Mouse (Mus musculus) lung, postnatal 0 days (tissue): ENCODE measurements at regions not wholly inside any gene's neighbourhood (a gene's known extent, or its start where the extent isn't known, plus 50 kb on each side); places are given as distances from the start of the nearest gene placed in this dataset.

ENCODE experiments used
- ATAC-seq: fragments of 200-750 bp; cut with Nextera tagmentation; 2 replicates; pipeline ENCODE4 v1.8.0; 2017; ENCODE audit warnings: moderate library complexity
- DNase-seq: peaks from one replicate; pipeline ENCODE4 v3.0.0-alpha.2; 2016; ENCODE audit warnings: low spot score
- H3K27ac ChIP-seq: fragments of 300-500 bp; sonication (generic); 2 replicates; pipeline ENCODE4 v1.5.1; 2014; ENCODE audit warnings: antibody characterized with exemption, mild to moderate bottlenecking, low read length, mixed read lengths
- H3K27me3 ChIP-seq: fragments of 300-500 bp; sonication (generic); replicated peaks from 2 replicates; pipeline ENCODE4 v1.6.1; 2014; ENCODE audit warnings: low read length, mixed read lengths; ENCODE audit not compliant: insufficient read depth
- H3K36me3 ChIP-seq: fragments of 300-500 bp; sonication (generic); 2 replicates; pipeline ENCODE4 v1.6.1; 2014; ENCODE audit warnings: low read length, mixed read lengths; ENCODE audit not compliant: insufficient read depth
- H3K4me1 ChIP-seq: fragments of 300-500 bp; sonication (generic); 2 replicates; pipeline ENCODE4 v1.6.1; 2014; ENCODE audit warnings: antibody characterized with exemption, low read depth, low read length, mixed read lengths; ENCODE audit not compliant: insufficient read depth
- H3K4me2 ChIP-seq: fragments of 300-500 bp; sonication (generic); replicated peaks from 2 replicates; pipeline ENCODE4 v1.6.1; 2014; ENCODE audit warnings: low read depth, mild to moderate bottlenecking, low read length, moderate library complexity, mixed read lengths
- H3K4me3 ChIP-seq: fragments of 300-500 bp; sonication (generic); 2 replicates; pipeline ENCODE4 v1.5.1; 2014; ENCODE audit warnings: low read depth, low read length
- H3K9ac ChIP-seq: fragments of 300-500 bp; sonication (generic); replicated peaks from 2 replicates; pipeline ENCODE4 v1.6.1; 2014; ENCODE audit warnings: low read depth, mild to moderate bottlenecking
- H3K9me3 ChIP-seq: fragments of 300-500 bp; sonication (generic); 2 replicates; pipeline ENCODE4 v1.6.1; 2016; ENCODE audit warnings: low read length, mixed read lengths
- CTCF ChIP-seq: IDR thresholded peaks from 2 replicates; pipeline ENCODE4 v1.5.1; 2016; ENCODE audit warnings: antibody characterized with exemption, mild to moderate bottlenecking
- EP300 ChIP-seq: IDR thresholded peaks from 2 replicates; pipeline ENCODE4 v1.6.1; 2016; ENCODE audit warnings: antibody characterized with exemption, mild to moderate bottlenecking, control low read depth
- WGBS: fragments of 180-500 bp; shearing (Covaris S2); extraction: QIAGEN DNeasy Blood & Tissue Kit; methylation state at CpG from one replicate; pipeline ENCODE4 v1.1.7; 2014; 5-methylcytosine and 5-hydroxymethylcytosine counted together

DNA sequence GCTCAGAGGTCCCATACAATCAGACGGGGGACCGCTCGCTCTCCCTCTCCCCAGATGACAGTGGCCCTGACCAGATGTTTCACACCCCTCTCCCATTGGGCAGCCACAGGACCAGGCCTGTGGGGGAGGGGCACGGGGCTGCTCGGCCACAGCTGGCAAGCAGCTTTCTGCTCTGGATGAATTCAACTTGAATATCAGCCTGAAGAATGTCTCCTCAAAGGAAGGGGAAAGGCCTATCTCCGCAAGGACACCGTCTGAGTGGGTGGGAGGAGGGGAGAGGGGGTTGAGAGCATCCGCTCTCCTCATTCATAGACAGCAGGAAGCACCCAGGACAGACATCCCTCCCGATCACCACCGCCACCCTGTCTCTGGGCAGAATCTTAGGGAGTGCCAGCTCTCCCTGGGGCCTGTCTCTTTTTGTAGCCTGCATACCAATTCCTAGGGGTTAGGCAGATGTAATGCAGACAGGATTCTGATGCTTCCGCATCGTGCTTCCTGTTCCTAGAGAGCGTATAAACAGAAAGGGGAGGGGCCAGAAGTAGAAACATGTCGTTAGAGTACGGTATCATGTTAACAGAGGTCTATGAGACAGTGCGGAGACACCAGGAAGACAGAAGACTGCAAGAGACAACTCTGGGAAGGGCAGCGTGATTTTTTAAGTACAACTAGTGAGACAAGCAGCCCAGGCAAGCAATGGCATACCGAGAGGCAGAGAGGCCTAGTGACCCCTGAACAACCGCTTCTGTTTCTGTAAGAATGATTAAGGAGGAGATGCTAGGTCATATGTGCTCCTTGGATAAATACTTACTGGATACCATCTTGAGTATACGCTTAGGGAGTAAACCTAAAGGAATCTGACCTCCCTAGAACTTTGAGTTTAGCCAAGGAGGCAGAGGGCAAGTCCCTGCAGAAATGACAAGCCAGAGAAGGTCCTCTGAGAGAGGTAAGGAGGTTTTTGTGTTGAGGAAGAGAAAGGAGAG, 190.8 kb downstream of the Msrb3 start:
- Histone ChIP-seq H3K36me3 (no peaks in the 10 kb centered on the region), H3K4me3 (no peak overlapping the region), H3K9ac (no peak overlapping the region), H3K4me2 (peak overlapping the region; percentile 20; the same call in 1 of the 2 replicates), H3K27ac (no peak overlapping the region), H3K4me1 (no peaks in the 10 kb centered on the region), H3K27me3 (no peaks in the 10 kb centered on the region), H3K9me3 (no peaks in the 10 kb centered on the region)
- 36% methylated on average over 20 of the region's 20 CpGs for WGBS
- TF ChIP-seq EP300 (peak; percentile 37; the same call in 1 of the 2 replicates), CTCF (no peak)
- DNase-seq (peak; percentile 70), ATAC-seq (peak; percentile 62)

DNA sequence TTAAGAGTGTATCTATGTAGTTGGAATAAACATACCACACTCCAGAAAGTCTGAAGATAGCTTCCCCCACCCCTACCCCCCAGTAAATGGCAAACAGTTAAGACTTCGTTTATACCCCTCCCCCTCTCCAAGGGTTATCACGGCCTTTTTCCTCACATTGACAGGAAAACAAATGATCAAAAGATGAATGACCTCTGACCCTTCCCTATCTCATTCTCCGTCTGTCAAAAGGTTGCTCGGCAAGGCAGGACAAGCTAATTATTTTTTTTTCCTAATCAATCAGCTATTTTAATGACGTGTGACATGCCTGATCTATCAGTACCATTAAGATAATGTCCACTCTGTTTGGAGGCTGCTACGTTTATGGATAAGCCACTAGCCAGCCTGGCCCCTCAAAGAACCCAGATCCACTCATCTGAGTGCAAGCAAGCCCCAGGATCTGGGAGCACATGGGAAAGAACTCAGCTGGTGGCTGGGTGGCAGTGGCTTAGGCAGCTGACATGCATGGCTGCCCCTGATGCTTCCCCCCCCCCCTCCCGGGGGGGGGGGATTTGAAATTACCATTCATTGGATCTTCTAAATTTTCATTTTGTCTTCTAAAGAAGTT, 192.1 kb downstream of the Msrb3 start:
- Histone ChIP-seq H3K9ac (no peak overlapping the region), H3K4me3 (no peak overlapping the region), H3K4me1 (no peaks in the 10 kb centered on the region), H3K36me3 (no peaks in the 10 kb centered on the region), H3K27ac (no peak overlapping the region), H3K9me3 (no peaks in the 10 kb centered on the region), H3K4me2 (no peak overlapping the region), H3K27me3 (no peaks in the 10 kb centered on the region)
- DNase-seq, result no peak
- TF ChIP-seq CTCF (no peak), EP300 (no peak)
- 33% methylated on average over 7 of the region's 7 CpGs for WGBS
- no peak for ATAC-seq

DNA sequence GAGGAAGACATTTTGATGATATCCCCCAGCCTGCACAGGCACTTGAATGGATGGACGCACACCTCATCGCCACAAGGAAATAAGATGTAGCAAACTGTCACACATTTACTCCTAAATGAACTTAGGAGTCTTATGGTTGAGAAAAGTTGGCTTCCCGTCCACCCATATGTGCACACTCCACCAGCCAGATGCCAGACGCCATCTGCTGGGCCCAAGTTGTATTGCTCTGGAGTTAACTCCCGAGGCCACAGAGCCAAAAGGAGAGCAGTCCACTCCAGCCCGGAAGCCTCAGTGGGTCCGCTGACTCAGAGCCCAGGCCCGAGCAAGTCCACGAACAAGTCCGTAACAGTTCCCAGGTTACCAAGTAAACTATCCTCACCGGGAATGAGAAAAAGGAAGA, 197.1 kb downstream of the Msrb3 start:
- ATAC-seq (peak; percentile 85), DNase-seq (peak; percentile 86)
- WGBS, result 7% methylated on average over 11 of the region's 11 CpGs
- H3K27ac ChIP-seq, result no peak overlapping the region
- H3K9ac ChIP-seq, result no peak overlapping the region
- no peak overlapping the region for H3K4me2 ChIP-seq
- TF ChIP-seq CTCF (peak; percentile 93), EP300 (no peak)
- no peaks in the 10 kb centered on the region for H3K27me3 ChIP-seq
- H3K36me3 ChIP-seq, result no peaks in the 10 kb centered on the region
- H3K4me1 ChIP-seq, result no peaks in the 10 kb centered on the region
- H3K9me3 ChIP-seq, result no peaks in the 10 kb centered on the region
- H3K4me3 ChIP-seq, result no peak overlapping the region

GRCm38 (mm10) chr10:120697275-120697856, 201.5 kb downstream of the Msrb3 start:
- DNase-seq (peak; percentile 27), ATAC-seq (no peak; the same call in 1 of the 2 replicates)
- Histone ChIP-seq H3K36me3 (no peaks in the 10 kb centered on the region), H3K9ac (no peak overlapping the region), H3K4me1 (peaks cover 3% of the 10 kb centered on the region; the same call in 1 of the 2 replicates), H3K9me3 (no peaks in the 10 kb centered on the region), H3K4me2 (no peak overlapping the region), H3K27me3 (no peaks in the 10 kb centered on the region), H3K27ac (no peak overlapping the region), H3K4me3 (no peak overlapping the region)
- 31% methylated on average over 16 of the region's 16 CpGs for WGBS
- TF ChIP-seq CTCF, result no peak
- no peak for TF ChIP-seq EP300

- DNase-seq (no peak), ATAC-seq (no peak)
- Histone ChIP-seq H3K27me3 (no peaks in the 10 kb centered on the region), H3K9ac (no peak overlapping the region), H3K36me3 (no peaks in the 10 kb centered on the region), H3K9me3 (no peaks in the 10 kb centered on the region), H3K4me1 (peaks cover 3% of the 10 kb centered on the region; the same call in 1 of the 2 replicates), H3K4me3 (no peak overlapping the region), H3K27ac (no peak overlapping the region), H3K4me2 (no peak overlapping the region)
- 76% methylated on average over 2 of the region's 2 CpGs for WGBS
- no peak for TF ChIP-seq CTCF
- TF ChIP-seq EP300, result no peak
Measured at GRCm38 (mm10) chr10:120696481-120696880, 202.4 kb downstream of the Msrb3 start.

DNA sequence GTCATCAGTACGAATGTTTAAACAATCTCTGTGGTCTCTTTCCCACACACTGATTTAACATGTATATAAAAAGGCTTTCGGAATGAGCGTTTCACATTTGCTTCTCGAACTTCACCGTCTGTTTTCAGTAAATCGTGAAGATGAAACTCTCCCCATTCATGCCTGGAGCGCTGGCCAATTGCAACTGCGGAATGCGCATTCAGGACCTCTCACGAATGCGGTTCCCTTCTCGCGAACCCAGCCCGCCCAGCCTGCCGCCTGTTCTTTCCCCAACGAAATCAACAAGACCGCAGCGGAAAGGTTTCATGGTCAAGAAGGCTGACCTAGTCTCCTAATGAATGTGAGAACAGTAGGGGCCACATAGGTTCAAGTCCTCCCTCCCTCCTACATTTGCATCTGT, 204.4 kb downstream of the Msrb3 start:
- Histone ChIP-seq H3K9ac (no peak overlapping the region), H3K27me3 (no peaks in the 10 kb centered on the region), H3K27ac (no peak overlapping the region), H3K4me3 (0 out of 2 replicates have a peak overlapping the region, but pooled peaks have one; percentile 14), H3K4me1 (peaks cover 3% of the 10 kb centered on the region; the same call in 1 of the 2 replicates), H3K4me2 (peak overlapping the region; percentile 42), H3K9me3 (no peaks in the 10 kb centered on the region), H3K36me3 (no peaks in the 10 kb centered on the region)
- WGBS, result 8% methylated on average over 18 of the region's 18 CpGs
- ATAC-seq (no peak), DNase-seq (no peak)
- TF ChIP-seq EP300 (no peak), CTCF (no peak)
